Mouse (Mus musculus): ENCODE measurements around the gene Yaf2. TPM values are rescaled to one million over a fixed set of nuclear protein-coding genes. Genes with fewer than 3 reads are reported as not detected.

Yaf2 gene
- total RNA-seq, 4 experiments from 2014 or later, result 81.1 to 91.2 (median 84.0) TPM

- no peak for DNase-seq (ENCODE audit: low spot score in 2 of 2)
These were observed 49.1 kb downstream of the Yaf2 start for GRCm38 (mm10) chr15:93287628-93288027.

- no peak for DNase-seq (ENCODE audit: low spot score in 2 of 2)
These were observed 51.5 kb downstream of the Yaf2 start for GRCm38 (mm10) chr15:93285244-93285643.

- DNase-seq (ENCODE audit: low spot score in 2 of 2), result no peak
These were observed 52.4 kb downstream of the Yaf2 start for GRCm38 (mm10) chr15:93284326-93284725.

GRCm38 (mm10) chr15:93283349-93283748, 53.4 kb downstream of the Yaf2 start:
- DNase-seq (ENCODE audit: low spot score in 2 of 2), result no peak

- no peak for DNase-seq (ENCODE audit: low spot score in 2 of 2)
These were observed 60.5 kb downstream of the Yaf2 start for GRCm38 (mm10) chr15:93276276-93276675.

GRCm38 (mm10) chr15:93275623-93276022, 61.1 kb downstream of the Yaf2 start:
- DNase-seq (ENCODE audit: low spot score in 2 of 2), result no peak

- DNase-seq (ENCODE audit: low spot score in 2 of 2), result peak; percentile 99
These were observed 61.8 kb downstream of the Yaf2 start, which contains the start of gene Gxylt1 for GRCm38 (mm10) chr15:93274679-93275583. Gxylt1 (minus strand) TSS chr15:93275179.

- DNase-seq (ENCODE audit: low spot score in 2 of 2), result no peak
These were observed 62.7 kb downstream of the Yaf2 start for GRCm38 (mm10) chr15:93273788-93274678.

- DNase-seq (ENCODE audit: low spot score in 2 of 2), result no peak
These were observed 63.8 kb downstream of the Yaf2 start for GRCm38 (mm10) chr15:93272948-93273347.

GRCm38 (mm10) chr15:93270289-93270855, 66.4 kb downstream of the Yaf2 start:
- no peak for DNase-seq (ENCODE audit: low spot score in 2 of 2)

GRCm38 (mm10) chr15:93269572-93269971, 67.2 kb downstream of the Yaf2 start:
- DNase-seq (ENCODE audit: low spot score in 2 of 2), result no peak

GRCm38 (mm10) chr15:93268001-93268400, 68.7 kb downstream of the Yaf2 start:
- no peak for DNase-seq (ENCODE audit: low spot score in 2 of 2)

- DNase-seq (ENCODE audit: low spot score in 2 of 2), result no peak
These were observed 69.3 kb downstream of the Yaf2 start for GRCm38 (mm10) chr15:93267479-93267878.

GRCm38 (mm10) chr15:93266361-93266760, 70.4 kb downstream of the Yaf2 start:
- DNase-seq (ENCODE audit: low spot score in 2 of 2), result no peak

- DNase-seq (ENCODE audit: low spot score in 2 of 2), result peak; percentile 41 to 72
These were observed 71.0 kb downstream of the Yaf2 start for GRCm38 (mm10) chr15:93265728-93266127.

GRCm38 (mm10) chr15:93265231-93265630, 71.5 kb downstream of the Yaf2 start:
- DNase-seq (ENCODE audit: low spot score in 2 of 2), result no peak

- no peak for DNase-seq (ENCODE audit: low spot score in 2 of 2)
These were observed 72.5 kb downstream of the Yaf2 start for GRCm38 (mm10) chr15:93264221-93264620.

- DNase-seq (ENCODE audit: low spot score in 2 of 2), result no peak
These were observed 73.2 kb downstream of the Yaf2 start for GRCm38 (mm10) chr15:93263566-93263965.

- no peak for DNase-seq (ENCODE audit: low spot score in 2 of 2)
These were observed 73.9 kb downstream of the Yaf2 start for GRCm38 (mm10) chr15:93262818-93263217.

GRCm38 (mm10) chr15:93262274-93262673, 74.5 kb downstream of the Yaf2 start:
- DNase-seq (ENCODE audit: low spot score in 2 of 2), result no peak

- DNase-seq (ENCODE audit: low spot score in 2 of 2), result no peak
These were observed 76.8 kb downstream of the Yaf2 start for GRCm38 (mm10) chr15:93259933-93260332.

GRCm38 (mm10) chr15:93255295-93255694, 81.4 kb downstream of the Yaf2 start:
- DNase-seq (ENCODE audit: low spot score in 2 of 2), result no peak
